Mouse (Mus musculus) granulocyte monocyte progenitor cell, adult 5-6 weeks (primary cell): ENCODE results near the gene Gm20896. TPM values are rescaled to one million over a fixed set of nuclear protein-coding genes. Genes with fewer than 3 reads are reported as not detected.
"Not testable (repeated sequence)": the region's sequence is repeated elsewhere in the genome, so short reads cannot be mapped to it uniquely, and the experiment has no call there.

Experiments
- ATAC-seq: replicated peaks from 2 replicates; pipeline ENCODE4 v1.8.0; 2016; ENCODE audit warnings: mild to moderate bottlenecking, moderate TSS enrichment, inconsistent platforms; ENCODE audit not compliant: poor library complexity, severe bottlenecking
- total RNA-seq, 2 experiments: library from RNA; stranded (forward) in 1 of 2; stranded (reverse) in 1 of 2; fragments of 200-712, 200-1000 nt in 1 of 2; fragments of >200 nt in 1 of 2; fragmentation: Nextera tagmentation in 1 of 2; gene quantifications; 2 replicates each; pipeline ENCODE4 v1.2.3; 2014 to 2017

Gene Gm20896
- total RNA-seq (2014; fragmentation: Nextera tagmentation), result not detected in 2 replicates
- total RNA-seq (2017), result not detected in 2 replicates

DNA sequence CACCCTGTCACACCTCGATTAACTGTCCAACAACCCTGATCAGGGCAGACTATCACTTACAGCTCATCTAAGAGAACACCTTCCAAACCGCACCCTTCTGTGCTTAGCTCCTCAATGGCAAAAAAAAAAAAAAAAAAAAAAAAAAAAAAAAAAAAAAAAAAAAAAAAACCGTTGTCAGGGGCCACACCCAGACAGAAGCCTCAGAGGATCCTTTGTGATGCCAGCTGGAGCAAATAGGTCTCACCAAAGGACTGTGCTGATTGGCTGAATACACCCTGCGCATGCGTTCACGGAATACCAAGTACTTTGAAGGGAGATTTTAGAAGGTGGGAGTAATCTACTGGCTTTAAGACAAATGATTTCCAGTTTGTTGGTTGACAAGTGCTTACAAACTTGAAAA is at the start of gene Gm20896:
Gene Gm20896, minus strand, starts transcription at position 101 of the 400 bp plus-strand sequence.
- not testable (repeated sequence) for ATAC-seq
